ENCODE assay signal across 9 mouse cellular contexts in the genomic region with DNA sequence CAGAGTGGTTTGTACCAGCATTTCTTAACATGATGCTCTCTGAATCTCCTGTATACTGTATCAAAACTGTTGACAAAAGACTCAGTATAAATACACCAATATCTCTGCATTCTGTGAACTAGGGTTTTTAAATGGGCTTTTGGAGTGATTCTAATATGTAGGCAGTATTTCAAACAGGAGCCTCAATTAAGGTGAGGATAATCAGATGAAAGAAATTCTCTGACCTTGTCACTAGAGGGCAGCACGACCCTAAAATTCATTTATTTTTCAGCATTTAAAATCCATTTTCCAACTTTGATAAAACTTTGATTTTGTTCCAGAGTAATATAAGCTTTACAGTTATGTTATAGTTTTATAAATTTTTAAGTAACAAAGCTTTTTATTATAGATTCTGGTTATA.
A peak's percentile ranks its signal among the peaks of the same experiment; 100 is the strongest.
DNase-seq lines count a peak whose midpoint lies in the region; ATAC-seq and TF ChIP-seq lines count a peak whose summit lies in the region.
"Had no signal": no experiment of that assay in that cellular context is flagged by ENCODE, and none has a peak within 500 bp of the region (broad histone marks: within the 10 kb centered on the region; RNA-seq: fewer than 3 reads in every experiment).

No protein-coding gene starts in this region.

- in situ Hi-C loops in CH12.LX (cut with MboI; ENCODE audit: low pct_ligation_motif_present, low pct_unique_long_range_greater_than_20kb, low sequenced_read_pairs): loop anchor here (25.0 kb wide), 1 partner anchor 295 kb away; no protein-coding TSS in a partner anchor

- no peak overlapping the region for H3K4me3 ChIP-seq in intestine, postnatal 0 days (ENCODE audit: low read depth, low read length)
- no peak overlapping the region for H3K4me3 ChIP-seq in intestine, embryonic 15.5 days (replicated peaks)
- no peak overlapping the region for H3K4me3 ChIP-seq in CH12.LX (replicated peaks in 1 of 3; ENCODE audit: low read depth in 2 of 3, low read length in 2 of 3, poor library complexity in 1 of 3)
- H3K4me3 ChIP-seq: kidney, embryonic 15.5 days; liver, embryonic 15.5 days had no signal

- H3K27me3 ChIP-seq in intestine, postnatal 0 days (replicated peaks; ENCODE audit: control insufficient read depth, insufficient read depth, low read length): no peaks in the 10 kb centered on the region
- no peaks in the 10 kb centered on the region for H3K27me3 ChIP-seq in intestine, embryonic 15.5 days (replicated peaks)
- no peaks in the 10 kb centered on the region for H3K27me3 ChIP-seq in CH12.LX (replicated peaks)
- H3K27me3 ChIP-seq: kidney, embryonic 15.5 days; liver, embryonic 15.5 days had no signal

- H3K9ac ChIP-seq in intestine, postnatal 0 days (ENCODE audit: low read depth, low read length): no peak overlapping the region
- H3K9ac ChIP-seq in intestine, embryonic 15.5 days: no peak overlapping the region
- no peak overlapping the region for H3K9ac ChIP-seq in CH12.LX (ENCODE audit: insufficient read depth, low read depth)
- H3K9ac ChIP-seq: kidney, embryonic 15.5 days; liver, embryonic 15.5 days had no signal

- 2% methylated on average over 1 of the region's 1 CpGs for WGBS in intestine, postnatal 0 days
- 0% methylated on average over 1 of the region's 1 CpGs for WGBS in intestine, embryonic 15.5 days

- DNase-seq in CH12.LX (ENCODE audit: extremely low read depth): peak; percentile 39
- peak; percentile 14 for DNase-seq in Muller cell, postnatal 12 days (ENCODE audit: inconsistent ontology term)
- peak; percentile 36 for DNase-seq in induced T-regulatory cell, adult 2 months (ENCODE audit: low read depth)
- no peak for DNase-seq in spleen, postnatal 10 days (ENCODE audit: low spot score in 2 of 2)
- no peak for DNase-seq in ovary, postnatal 14 days (ENCODE audit: low spot score)

- H3K4me1 ChIP-seq in intestine, postnatal 0 days (replicated peaks; ENCODE audit: control insufficient read depth, insufficient read depth, low read length): 0 out of 2 replicates have a peak, but pooled peaks cover 2% of the 10 kb centered on the region
- H3K4me1 ChIP-seq in intestine, embryonic 15.5 days (replicated peaks): no peaks in the 10 kb centered on the region
- no peaks in the 10 kb centered on the region for H3K4me1 ChIP-seq in CH12.LX (ENCODE audit: control insufficient read depth in 1 of 2, insufficient read depth in 2 of 2)
- H3K4me1 ChIP-seq: kidney, embryonic 15.5 days; liver, embryonic 15.5 days had no signal

- dilution Hi-C loops in CH12.LX (cut with MboI; ENCODE audit: extremely low pct_ligation_motif_present, extremely low pct_unique_long_range_greater_than_20kb, low sequenced_read_pairs): no loop called here

- H3K4me2 ChIP-seq in intestine, postnatal 0 days (replicated peaks; ENCODE audit: low read depth): no peak overlapping the region
- H3K4me2 ChIP-seq in intestine, embryonic 15.5 days (replicated peaks): no peak overlapping the region
- H3K4me2 ChIP-seq in CH12.LX (ENCODE audit: insufficient read depth, low read depth, poor library complexity, severe bottlenecking): no peak overlapping the region
- H3K4me2 ChIP-seq: kidney, embryonic 15.5 days; liver, embryonic 15.5 days had no signal

- no peak for TF ChIP-seq POLR2A in CH12.LX (IDR thresholded peaks at IDR 0.05; ENCODE audit: low read depth, low read length)

- no peak for ATAC-seq in intestine, postnatal 0 days
- no peak for ATAC-seq in intestine, embryonic 15.5 days

- peak; percentile 61 for TF ChIP-seq CTCF in intestine, postnatal 0 days (IDR thresholded peaks at IDR 0.05; ENCODE audit: low read depth)
- peak; percentile 20 to 73; a peak in 2 of 4 replicates for TF ChIP-seq CTCF in CH12.LX (conservative IDR thresholded peaks at IDR 0.05 in 1 of 2, IDR thresholded peaks at IDR 0.05 in 1 of 2; ENCODE audit: low read depth in 2 of 2, low read length in 2 of 2)

- no peak for TF ChIP-seq EP300 in CH12.LX (IDR thresholded peaks at IDR 0.05; ENCODE audit: low read length)

- peak; percentile 84 for TF ChIP-seq RAD21 in CH12.LX (IDR thresholded peaks at IDR 0.05; ENCODE audit: low read depth, low read length)

- H3K9me3 ChIP-seq in intestine, postnatal 0 days (ENCODE audit: control insufficient read depth): no peaks in the 10 kb centered on the region
- no peaks in the 10 kb centered on the region for H3K9me3 ChIP-seq in intestine, embryonic 15.5 days
- no peaks in the 10 kb centered on the region for H3K9me3 ChIP-seq in CH12.LX (replicated peaks; ENCODE audit: low read length)
- H3K9me3 ChIP-seq: kidney, embryonic 15.5 days; liver, embryonic 15.5 days had no signal

- no peaks in the 10 kb centered on the region for H3K79me2 ChIP-seq in CH12.LX (replicated peaks; ENCODE audit: control insufficient read depth, extremely low read depth, insufficient read depth, poor library complexity, severe bottlenecking)

- no peak overlapping the region for H3K27ac ChIP-seq in intestine, postnatal 0 days (ENCODE audit: low read depth, low read length)
- no peak overlapping the region for H3K27ac ChIP-seq in intestine, embryonic 15.5 days
- no peak overlapping the region for H3K27ac ChIP-seq in CH12.LX (ENCODE audit: insufficient read depth, low read depth)
- H3K27ac ChIP-seq: kidney, embryonic 15.5 days; liver, embryonic 15.5 days had no signal

- H3K36me3 ChIP-seq in intestine, postnatal 0 days (ENCODE audit: control insufficient read depth, insufficient read depth): no peaks in the 10 kb centered on the region
- H3K36me3 ChIP-seq in intestine, embryonic 15.5 days: no peaks in the 10 kb centered on the region
- no peaks in the 10 kb centered on the region for H3K36me3 ChIP-seq in CH12.LX (replicated peaks in 1 of 2; ENCODE audit: control insufficient read depth in 1 of 2, insufficient read depth in 1 of 2, low read length in 1 of 2)
- H3K36me3 ChIP-seq: kidney, embryonic 15.5 days; liver, embryonic 15.5 days had no signal

TF ChIP-seq in CH12.LX, 34 proteins besides CTCF, POLR2A, EP300 and RAD21:
- peak; percentile 53 for TF ChIP-seq SMC3 (IDR thresholded peaks at IDR 0.05; ENCODE audit: low read depth, low read length)
- no peak for TF ChIP-seq USF1 (IDR thresholded peaks at IDR 0.05; ENCODE audit: low read depth, low read length)
- no peak for TF ChIP-seq CHD1 (IDR thresholded peaks at IDR 0.05; ENCODE audit: low read depth, low read length)
- no peak for TF ChIP-seq NRF1 (IDR thresholded peaks at IDR 0.05; ENCODE audit: low read depth, low read length)

Comparison
In these comparisons a context has a peak if more than half of its experiments do, and no peak if none do; other contexts are left out.
1. DNase-seq: peak in CH12.LX (single experiment), Muller cell, postnatal 12 days (single experiment) and induced T-regulatory cell, adult 2 months (single experiment); none in spleen, postnatal 10 days (0 of 2) and ovary, postnatal 14 days (single experiment).